Mouse (Mus musculus) naive thymus-derived CD4-positive, alpha-beta T cell, adult 2 months (primary cell): ENCODE measurements around the gene Ddi2.
A peak's percentile ranks its signal among the peaks of the same experiment; 100 is the strongest.
"Not testable (repeated sequence)": the region's sequence is repeated elsewhere in the genome, so short reads cannot be mapped to it uniquely, and the experiment has no call there.

Experiments
- DNase-seq: peaks from one replicate; pipeline ENCODE4 v3.0.0-alpha.2; 2011; ENCODE audit warnings: low read depth

The Ddi2 gene

GRCm38 (mm10) chr4:141722731-141723672 is at the start of gene Ddi2:
Gene Ddi2, minus strand, starts transcription at chr4:141723419.
- DNase-seq: peak; percentile 92

- not testable (repeated sequence) for DNase-seq
Observed at GRCm38 (mm10) chr4:141773019-141773418, 49.8 kb upstream of the Ddi2 start.

- DNase-seq: no peak
Observed at GRCm38 (mm10) chr4:141771823-141772222, 48.6 kb upstream of the Ddi2 start.

GRCm38 (mm10) chr4:141769501-141770160 is 46.4 kb upstream of the Ddi2 start:
- DNase-seq: no peak

- DNase-seq: no peak
Observed at GRCm38 (mm10) chr4:141767353-141768036, 44.3 kb upstream of the Ddi2 start.

GRCm38 (mm10) chr4:141766668-141767352 is 43.6 kb upstream of the Ddi2 start:
- no peak for DNase-seq

GRCm38 (mm10) chr4:141766316-141766667 is 43.1 kb upstream of the Ddi2 start:
- DNase-seq: no peak

- DNase-seq: no peak
Observed at GRCm38 (mm10) chr4:141765008-141765407, 41.8 kb upstream of the Ddi2 start.

- DNase-seq: no peak
Observed at GRCm38 (mm10) chr4:141763476-141763875, 40.3 kb upstream of the Ddi2 start.

GRCm38 (mm10) chr4:141762102-141762598 is 38.9 kb upstream of the Ddi2 start:
- no peak for DNase-seq

GRCm38 (mm10) chr4:141760942-141761341 is 37.7 kb upstream of the Ddi2 start:
- no peak for DNase-seq

GRCm38 (mm10) chr4:141758874-141759542 is 35.8 kb upstream of the Ddi2 start:
- DNase-seq: no peak

GRCm38 (mm10) chr4:141757124-141757523 is 33.9 kb upstream of the Ddi2 start:
- no peak for DNase-seq

GRCm38 (mm10) chr4:141755375-141755930 is 32.2 kb upstream of the Ddi2 start:
- DNase-seq: no peak

GRCm38 (mm10) chr4:141752076-141752421 is 28.8 kb upstream of the Ddi2 start:
- no peak for DNase-seq

GRCm38 (mm10) chr4:141751419-141752075 is 28.3 kb upstream of the Ddi2 start:
- DNase-seq: no peak

GRCm38 (mm10) chr4:141750826-141751225 is 27.6 kb upstream of the Ddi2 start:
- DNase-seq: peak; percentile 17

GRCm38 (mm10) chr4:141749557-141749956 is 26.3 kb upstream of the Ddi2 start:
- DNase-seq: no peak

- DNase-seq: no peak
Observed at GRCm38 (mm10) chr4:141746578-141747346, 23.5 kb upstream of the Ddi2 start, which contains the start of gene Agmat. Gene Agmat, plus strand, starts transcription at chr4:141746672.

GRCm38 (mm10) chr4:141742381-141742780 is 19.2 kb upstream of the Ddi2 start:
- no peak for DNase-seq
